Mouse (Mus musculus): ENCODE data around the gene Nubp2.

The Nubp2 gene

DNA sequence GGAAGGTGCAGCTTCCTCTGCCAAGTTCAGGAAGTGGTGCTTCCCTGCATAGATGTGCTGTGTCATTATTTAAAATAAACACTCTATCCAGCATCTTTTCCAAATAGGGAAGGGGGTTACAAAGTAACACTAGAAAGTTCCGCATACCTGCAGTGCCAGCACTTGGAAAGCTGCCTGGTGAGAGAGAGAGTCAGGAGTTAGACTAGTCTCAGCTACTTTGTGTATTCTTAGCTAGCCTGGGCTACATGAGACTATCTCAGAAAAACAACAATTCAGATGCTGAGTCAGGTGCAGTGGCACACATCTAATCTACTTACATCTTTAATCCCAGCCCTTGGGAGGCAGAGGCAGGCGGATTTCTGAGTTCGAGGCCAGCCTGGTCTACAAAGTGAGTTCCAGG lies 24.4 kb downstream of the Nubp2 start:
- DNase-seq (ENCODE audit: low spot score) = peak; percentile 65

DNA sequence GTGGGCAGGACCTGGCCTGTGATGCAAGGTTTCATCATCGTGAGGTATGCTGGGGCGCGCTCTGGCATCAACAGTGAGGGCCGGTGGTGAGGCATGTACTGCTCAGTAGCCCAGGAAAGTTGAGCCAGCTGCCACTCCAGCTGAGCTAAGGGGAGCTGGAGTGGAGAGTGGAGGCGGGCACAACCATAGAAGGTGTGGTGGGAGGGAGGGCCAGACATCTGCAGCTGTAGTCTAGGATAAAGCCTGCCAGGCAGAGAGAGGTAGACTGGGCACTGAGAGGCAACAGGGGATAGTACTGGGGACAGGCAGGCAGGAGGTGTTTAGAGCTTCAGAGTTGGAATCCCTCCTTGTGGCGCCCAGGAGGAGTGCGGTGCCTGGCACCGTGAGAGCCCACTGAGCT lies 26.1 kb downstream of the Nubp2 start:
- no peak for DNase-seq (ENCODE audit: low spot score)

DNA sequence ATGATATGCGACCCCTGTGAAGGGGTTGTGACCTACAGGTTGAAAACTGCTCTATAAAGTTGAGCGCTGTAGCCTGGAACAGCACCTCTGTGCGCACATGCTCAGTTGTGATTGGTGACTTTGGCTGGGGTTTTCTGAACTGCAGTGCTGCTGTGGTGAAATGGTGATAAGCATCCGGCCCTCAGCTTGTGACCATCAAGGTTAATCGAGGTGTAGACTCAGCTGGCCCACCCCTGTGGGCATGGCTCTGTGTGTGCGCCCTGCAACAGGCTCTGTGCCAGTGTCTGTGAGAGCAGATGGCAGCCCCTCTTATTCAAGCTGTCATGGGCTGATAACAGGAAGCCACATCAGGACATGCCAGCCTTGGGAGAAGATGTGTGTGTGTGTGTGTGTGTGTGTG lies 27.2 kb downstream of the Nubp2 start:
- DNase-seq (ENCODE audit: low spot score) = no peak

DNA sequence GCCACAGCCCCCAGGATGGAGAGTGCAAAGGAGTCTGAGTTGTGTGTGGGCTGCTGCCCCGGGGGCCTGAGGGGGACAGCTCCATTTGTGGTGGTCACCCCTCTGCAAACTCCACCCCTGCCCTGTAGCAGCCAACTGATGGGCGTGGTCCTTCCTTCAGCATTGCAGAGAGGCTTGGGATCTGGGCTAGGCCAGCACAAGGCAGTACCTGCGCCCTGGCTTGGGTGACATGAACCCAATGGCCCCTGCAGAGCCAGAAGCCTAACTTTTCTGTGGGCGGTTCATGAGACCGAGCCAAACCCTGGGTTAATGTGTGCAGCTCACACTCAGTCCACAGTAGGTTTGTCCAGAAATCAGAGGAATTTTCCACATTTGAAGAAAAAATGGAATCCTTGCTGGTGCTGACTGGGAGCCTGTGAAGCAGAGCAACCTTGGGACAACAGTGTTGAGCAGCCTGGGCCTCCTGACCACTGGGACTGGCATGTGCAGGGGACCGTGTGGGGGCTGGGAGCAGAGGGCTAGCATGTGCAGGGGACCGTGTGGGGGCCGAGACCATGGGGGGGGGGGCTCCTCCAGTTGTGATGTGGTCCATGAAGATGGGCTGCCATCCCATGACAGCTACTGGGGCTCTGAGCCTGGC lies 28.2 kb downstream of the Nubp2 start:
- no peak for DNase-seq (ENCODE audit: low spot score)

DNA sequence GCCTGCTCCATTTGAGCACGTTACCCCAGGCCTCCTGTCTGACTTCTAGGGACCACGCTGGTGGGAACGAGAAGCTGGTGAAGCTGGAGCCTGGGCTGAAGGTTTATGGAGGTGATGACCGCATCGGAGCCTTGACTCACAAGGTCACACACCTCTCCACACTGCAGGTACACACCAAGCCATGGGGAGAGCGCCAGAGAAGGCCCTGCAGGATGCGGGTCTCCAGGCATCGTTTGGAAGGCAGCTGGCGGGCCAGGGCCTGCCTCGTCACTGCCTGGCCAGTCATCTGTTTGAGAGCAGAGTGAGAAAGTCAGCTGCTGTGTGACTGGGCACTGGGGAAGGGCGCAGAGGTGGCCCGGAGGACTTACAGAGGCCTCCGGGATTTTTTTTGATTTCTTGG lies 29.6 kb downstream of the Nubp2 start:
- DNase-seq (ENCODE audit: low spot score) = no peak

DNA sequence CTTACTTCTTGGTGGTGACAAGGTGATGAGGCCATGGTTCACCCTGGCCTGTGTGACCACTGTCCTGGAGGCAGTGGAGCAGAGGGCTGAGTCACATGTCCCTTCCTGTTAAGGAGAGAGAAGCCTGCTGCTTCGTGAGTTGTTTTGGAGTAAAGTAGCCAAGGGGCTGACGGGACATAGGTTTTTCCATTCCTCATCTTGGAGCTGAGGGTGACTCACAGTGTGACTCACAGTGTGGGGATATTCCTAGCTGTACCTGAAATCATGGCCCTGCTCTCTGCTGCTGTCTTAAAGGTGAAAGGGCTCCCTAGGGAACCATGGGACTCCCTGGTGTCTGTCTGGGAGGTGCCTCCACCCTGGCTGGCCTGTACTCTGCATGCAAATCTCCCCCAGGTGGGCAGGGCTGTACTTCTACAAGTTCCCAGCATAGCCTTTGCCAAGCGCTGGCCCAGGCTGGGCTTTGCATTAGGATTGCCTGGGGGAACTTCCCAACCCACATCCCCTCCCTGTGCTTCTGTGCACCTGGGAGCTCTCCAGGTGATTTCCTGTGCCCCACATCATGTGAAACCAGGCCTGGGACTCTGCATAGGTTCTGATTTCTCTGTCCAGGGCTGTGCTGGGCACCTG lies 30.2 kb downstream of the Nubp2 start:
- DNase-seq (ENCODE audit: low spot score) = no peak

DNA sequence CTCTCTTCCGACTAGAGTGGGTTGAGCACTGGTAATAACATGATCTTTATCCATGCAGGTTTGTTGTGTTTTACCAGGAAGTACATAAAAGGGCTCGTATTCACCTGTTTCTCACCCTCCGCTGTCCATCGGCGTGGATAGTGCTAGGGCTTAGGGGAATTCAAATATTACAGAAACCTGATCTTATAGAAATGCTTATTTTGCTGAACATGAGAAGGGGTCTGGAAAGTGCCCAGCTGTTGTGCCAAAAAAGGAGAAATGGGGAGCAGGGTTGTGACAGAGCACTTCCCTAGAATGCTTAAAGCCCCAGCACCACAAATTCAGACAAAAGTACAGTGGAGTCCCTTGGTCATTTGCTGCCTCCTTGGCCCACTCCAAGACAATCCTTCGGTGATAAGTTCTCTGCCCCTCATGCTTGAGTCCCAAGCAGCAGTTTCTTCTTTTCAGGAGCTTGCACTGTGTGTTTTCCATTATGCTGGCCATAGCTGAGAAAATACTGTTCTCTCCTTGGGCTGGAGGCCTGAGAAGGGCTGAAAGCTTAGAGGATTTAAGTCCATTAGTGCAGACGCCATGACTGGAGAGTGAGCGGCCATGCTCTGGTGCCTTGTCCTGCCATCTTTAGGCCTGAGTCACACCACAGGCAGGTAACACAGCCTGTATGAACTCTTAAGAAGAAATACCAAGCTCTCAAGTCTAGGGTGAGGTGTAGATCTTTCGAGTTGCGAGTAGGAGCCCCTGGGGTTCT lies 34.6 kb downstream of the Nubp2 start:
- DNase-seq (ENCODE audit: low spot score) = no peak

DNA sequence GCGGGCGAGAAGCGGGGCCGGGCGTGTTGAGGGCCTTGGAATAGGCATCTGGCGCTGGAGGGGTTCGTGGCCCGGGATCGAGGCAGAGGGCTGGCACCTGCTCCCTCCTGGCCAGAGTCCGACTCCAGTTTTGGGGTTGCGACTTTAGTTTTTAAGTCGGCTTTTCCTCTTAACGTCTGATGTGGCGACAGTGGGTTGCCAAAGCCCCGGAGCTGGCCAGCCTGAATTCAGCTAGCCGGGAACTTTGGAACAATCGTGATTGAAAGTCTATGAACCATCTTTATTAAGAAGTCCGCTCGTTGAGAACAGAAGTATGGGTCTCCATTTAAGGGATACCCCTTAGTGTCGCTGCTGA lies 35.4 kb downstream of the Nubp2 start:
- DNase-seq (ENCODE audit: low spot score) = no peak

DNA sequence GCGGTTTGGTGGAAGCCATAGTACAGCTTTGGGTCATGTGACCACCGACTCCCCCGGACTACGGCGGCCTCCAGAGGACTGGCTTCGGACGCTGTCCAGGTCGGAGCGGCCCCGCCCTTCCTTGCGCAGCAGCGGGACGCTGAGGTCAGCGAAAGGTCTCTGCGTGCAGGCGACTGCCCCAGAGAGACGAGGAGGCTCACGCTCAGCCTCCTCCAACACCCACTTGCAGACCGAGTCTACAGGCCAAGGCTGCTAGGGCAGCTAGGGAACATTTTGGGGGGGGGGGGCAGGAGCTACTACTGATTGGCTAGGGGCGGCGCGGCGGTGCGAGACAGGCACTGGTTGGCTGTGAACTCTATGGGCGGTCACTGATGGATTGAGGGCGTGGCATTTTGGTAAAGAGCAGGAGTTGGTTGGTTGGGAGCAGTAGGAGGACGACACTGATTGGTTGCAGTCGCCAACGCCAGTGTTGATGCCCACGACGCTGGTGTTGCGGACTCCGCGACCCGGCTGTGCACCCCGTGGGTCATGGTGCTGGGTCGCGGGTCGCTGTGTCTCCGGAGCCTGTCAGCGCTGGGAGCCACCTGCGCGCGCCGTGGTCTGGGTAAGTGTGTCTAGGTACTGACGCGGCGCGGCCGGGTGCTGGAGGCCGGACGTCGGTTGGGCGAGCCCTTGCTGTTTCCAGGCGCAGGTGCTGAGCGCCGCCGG lies 35.9 kb downstream of the Nubp2 start, which contains the start of gene Fahd1:
Gene Fahd1, minus strand, starts transcription at position 300 of the 708 bp plus-strand sequence.
- DNase-seq (ENCODE audit: low spot score) = peak; percentile 95

DNA sequence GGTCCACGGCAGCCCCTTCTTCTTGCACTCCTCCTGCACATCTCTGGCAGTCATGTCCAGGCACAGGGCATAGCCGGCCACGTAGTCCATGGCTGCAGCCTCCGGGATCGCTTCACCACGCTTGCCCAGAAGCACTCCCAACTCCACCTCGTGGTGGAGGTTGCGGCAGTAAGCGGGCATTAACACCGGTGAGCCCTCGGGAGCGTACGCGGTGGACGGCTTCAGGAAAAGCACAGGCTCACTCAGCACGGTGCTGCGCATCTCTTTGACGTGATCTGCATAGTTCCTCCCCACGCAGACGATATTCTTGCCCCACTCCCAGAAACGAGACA lies 36.5 kb downstream of the Nubp2 start:
- DNase-seq (ENCODE audit: low spot score) = no peak

DNA sequence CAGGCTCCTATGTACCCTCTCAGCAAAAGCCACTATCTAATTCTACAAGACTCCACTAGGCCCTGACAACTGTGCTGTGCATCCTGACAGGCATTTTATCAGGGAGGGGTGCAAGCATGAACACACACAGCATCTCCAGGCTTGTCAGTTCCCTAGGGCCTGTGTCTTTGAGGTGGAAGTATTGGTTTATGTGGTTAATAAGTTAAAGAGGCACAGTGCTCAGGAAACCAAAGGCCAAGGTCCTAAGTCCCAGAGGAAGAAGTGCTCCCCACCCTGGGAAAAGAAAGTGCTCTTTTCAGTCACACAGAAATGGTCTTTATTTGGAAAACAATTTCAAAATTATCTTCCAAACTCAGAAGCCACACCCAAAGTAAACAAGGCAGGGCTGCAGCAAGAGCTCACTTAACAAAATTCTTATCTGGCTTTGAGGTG lies 37.5 kb downstream of the Nubp2 start:
- no peak for DNase-seq (ENCODE audit: low spot score)

DNA sequence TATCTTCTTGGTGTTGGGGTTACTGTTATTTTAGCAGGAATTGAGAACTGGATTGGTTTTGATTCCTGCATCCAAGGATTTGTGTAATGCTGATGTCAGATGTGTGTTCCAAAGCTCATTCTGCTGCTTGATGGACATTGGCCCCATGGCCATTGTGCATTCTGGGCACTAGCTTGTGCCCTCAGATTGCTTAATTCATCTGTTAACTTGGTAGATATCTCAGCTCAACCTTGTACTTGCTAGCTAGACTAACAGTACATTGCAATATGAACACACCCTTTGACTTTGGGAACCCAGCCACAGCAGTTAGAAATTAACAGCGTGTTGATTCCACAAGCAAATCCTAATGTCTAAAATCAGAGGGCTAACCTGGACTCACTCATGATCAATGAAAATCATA lies 38.8 kb downstream of the Nubp2 start:
- no peak for DNase-seq (ENCODE audit: low spot score)

DNA sequence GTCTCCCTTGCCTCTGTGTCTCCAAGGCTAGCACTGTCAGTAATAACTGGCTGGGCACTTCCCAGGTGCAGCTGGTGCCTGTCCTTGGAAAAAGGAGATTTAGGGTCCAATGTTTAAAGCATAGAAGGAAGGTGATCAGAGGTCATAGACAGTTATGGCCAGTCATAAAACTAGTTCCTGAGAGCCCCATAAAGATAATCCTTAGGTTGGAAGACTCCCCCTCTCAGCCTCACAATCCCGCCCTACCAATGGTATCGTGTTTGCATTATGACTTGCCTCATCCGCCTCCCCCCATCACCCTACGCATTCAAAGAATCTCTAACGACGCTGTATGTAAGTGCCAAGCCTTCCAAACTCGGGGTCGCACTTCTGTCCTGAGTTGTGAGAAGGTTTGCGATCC lies 41.6 kb downstream of the Nubp2 start:
- no peak for DNase-seq (ENCODE audit: low spot score)

DNA sequence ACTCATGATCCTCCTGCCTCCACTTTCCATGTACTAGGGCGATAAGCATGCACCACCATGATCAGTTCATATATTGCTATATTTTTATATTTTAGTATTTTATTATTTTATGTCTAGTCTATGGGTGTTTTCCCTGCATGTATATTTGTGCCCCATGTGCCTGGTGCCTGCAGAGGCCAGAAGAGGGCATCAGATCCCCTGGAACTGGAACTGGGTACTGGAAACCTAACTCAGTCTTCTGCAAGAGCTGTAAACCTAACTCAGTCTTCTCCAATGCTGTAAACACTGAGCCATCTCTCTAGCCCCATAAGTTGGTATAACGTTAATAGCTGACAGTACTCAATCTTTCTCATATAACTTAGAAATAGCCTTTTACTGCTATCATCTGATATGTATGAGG lies 43.5 kb downstream of the Nubp2 start:
- no peak for DNase-seq (ENCODE audit: low spot score)

DNA sequence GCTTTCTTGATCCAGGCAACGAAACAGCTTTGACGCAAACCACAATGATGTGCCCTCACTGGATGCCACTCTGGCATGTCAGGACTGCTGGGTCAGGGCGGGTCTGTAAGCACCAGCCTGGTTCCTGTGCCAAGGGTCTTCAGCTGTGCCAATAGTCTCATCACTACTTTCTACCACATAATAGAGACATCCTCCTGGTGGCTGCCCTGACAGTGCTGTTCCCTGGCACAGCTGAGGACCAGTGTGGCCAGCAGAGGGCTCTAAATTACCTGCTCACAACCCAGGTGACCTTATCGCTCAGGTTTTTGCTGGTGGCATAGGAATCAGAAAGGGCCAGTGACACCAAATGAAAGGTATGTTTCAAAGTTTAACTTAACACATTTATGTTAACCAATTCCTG lies 45.0 kb downstream of the Nubp2 start:
- no peak for DNase-seq (ENCODE audit: low spot score)

DNA sequence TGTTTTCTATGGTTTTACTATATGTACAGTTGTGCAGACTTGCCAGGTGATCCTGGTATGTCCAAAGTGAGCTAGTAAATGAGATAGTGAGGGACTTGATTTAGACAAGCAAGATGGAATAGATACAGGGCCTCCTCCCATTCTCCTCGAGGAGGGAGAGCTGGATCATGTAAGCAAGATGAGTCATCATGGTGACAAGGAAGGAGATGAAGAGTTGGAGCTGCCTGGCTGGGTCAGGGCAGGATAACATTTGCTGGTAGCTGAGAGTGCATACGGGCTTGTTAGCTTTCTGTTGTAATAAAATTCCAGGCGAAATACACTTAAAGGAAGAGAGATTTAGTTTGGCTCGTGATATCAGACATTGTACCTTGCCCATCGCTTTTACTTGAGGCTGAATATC lies 45.8 kb downstream of the Nubp2 start:
- no peak for DNase-seq (ENCODE audit: low spot score)

DNA sequence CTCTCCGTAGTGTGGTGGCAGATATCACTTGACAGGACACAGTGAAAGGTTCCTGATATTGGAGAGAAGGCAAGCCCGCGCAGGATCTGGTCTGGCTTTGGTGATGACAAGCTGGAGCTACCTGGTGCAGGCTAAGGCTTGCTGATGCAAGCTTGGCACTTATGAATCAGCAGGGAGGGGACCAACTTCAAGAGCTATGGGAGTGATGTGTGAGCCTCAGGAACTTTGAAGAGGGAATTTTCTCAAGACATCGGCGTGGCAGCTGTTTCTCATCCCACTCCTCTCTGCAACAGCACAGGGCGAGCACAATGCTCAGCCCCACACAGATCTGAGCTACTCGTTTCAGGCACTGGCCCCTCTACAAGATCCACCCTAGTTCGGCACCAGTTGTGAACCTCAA lies 46.3 kb downstream of the Nubp2 start, which contains the start of gene Hagh:
Gene Hagh, plus strand, starts transcription at position 302 of the 400 bp plus-strand sequence.
- DNase-seq (ENCODE audit: low spot score) = no peak

Data from testis, postnatal 14 days (tissue).